ENCODE assay signal across 15 mouse cellular contexts in genomic region chr3:86112766-86113165, GRCm38 (mm10).
"Had no signal": no experiment of that assay in that cellular context is flagged by ENCODE, and none has a peak within 500 bp of the region (broad histone marks: within the 10 kb centered on the region; RNA-seq: fewer than 3 reads in every experiment).

No protein-coding gene starts in this region.

- H3K4me2 ChIP-seq: intestine, embryonic 15.5 days; liver, embryonic 15.5 days; midbrain, embryonic 12.5 days; midbrain, embryonic 15.5 days had no signal

- ATAC-seq: intestine, embryonic 15.5 days; midbrain, embryonic 15.5 days had no signal

- H3K4me1 ChIP-seq: midbrain, embryonic 15.5 days had no signal

- H3K27me3 ChIP-seq: intestine, embryonic 15.5 days; liver, embryonic 15.5 days; midbrain, embryonic 12.5 days; midbrain, embryonic 15.5 days had no signal

- H3K9ac ChIP-seq: intestine, embryonic 15.5 days; liver, embryonic 15.5 days; midbrain, embryonic 12.5 days; midbrain, embryonic 15.5 days had no signal

- H3K9me3 ChIP-seq: intestine, embryonic 15.5 days; liver, embryonic 15.5 days; midbrain, embryonic 15.5 days had no signal

- H3K27ac ChIP-seq: intestine, embryonic 15.5 days; left cerebral cortex, adult 2 months; midbrain, embryonic 12.5 days; midbrain, embryonic 15.5 days had no signal

- H3K4me3 ChIP-seq: intestine, embryonic 15.5 days; left cerebral cortex, adult 2 months; liver, embryonic 15.5 days; midbrain, embryonic 12.5 days; midbrain, embryonic 15.5 days had no signal

- DNase-seq: kidney, adult 18-20 months; kidney, adult 9 months; kidney, postnatal 14 days; kidney, postnatal 4 days; layer of hippocampus, postnatal 36 days; lung, adult 2 months; lung, postnatal 14 days; lung, postnatal 4 days; thymus, adult 18-20 months; thymus, postnatal 36 days had no signal
